Mouse (Mus musculus) heart, embryonic 11.5 days (tissue): ENCODE measurements around the gene B3gnt4. TPM values are rescaled to one million over a fixed set of nuclear protein-coding genes. Genes with fewer than 3 reads are reported as not detected.
"Not testable (repeated sequence)": the region's sequence is repeated elsewhere in the genome, so short reads cannot be mapped to it uniquely, and the experiment has no call there.

Source experiments
- ATAC-seq: fragments of 200-750 bp; cut with Nextera tagmentation; replicated peaks from 2 replicates; pipeline ENCODE4 v1.8.0; 2017; ENCODE audit warnings: moderate library complexity; ENCODE audit not compliant: insufficient number of reproducible peaks, low FRiP score, low TSS enrichment
- H3K27ac ChIP-seq: fragments of 300-500 bp; sonication (generic); 2 replicates; pipeline ENCODE4 v1.5.1; 2014; ENCODE audit warnings: mild to moderate bottlenecking, low read depth, low read length
- H3K27me3 ChIP-seq: fragments of 300-500 bp; sonication (generic); 2 replicates; pipeline ENCODE4 v1.6.1; 2014; ENCODE audit warnings: mild to moderate bottlenecking, low read length, mixed read lengths; ENCODE audit not compliant: control insufficient read depth, insufficient read depth
- H3K36me3 ChIP-seq: fragments of 300-500 bp; sonication (generic); 2 replicates; pipeline ENCODE4 v1.6.1; 2014; ENCODE audit warnings: mild to moderate bottlenecking, low read length, moderate library complexity, mixed read lengths; ENCODE audit not compliant: control insufficient read depth, insufficient read depth
- H3K4me1 ChIP-seq: fragments of 300-500 bp; sonication (generic); 2 replicates; pipeline ENCODE4 v1.6.1; 2014; ENCODE audit warnings: low read length; ENCODE audit not compliant: control insufficient read depth, insufficient read depth
- H3K4me2 ChIP-seq: fragments of 300-500 bp; sonication (generic); 2 replicates; pipeline ENCODE4 v1.6.1; 2014; ENCODE audit warnings: mild to moderate bottlenecking, moderate library complexity
- H3K4me3 ChIP-seq: fragments of 300-500 bp; sonication (generic); 2 replicates; pipeline ENCODE4 v1.5.1; 2014; ENCODE audit warnings: low read depth, low read length
- H3K9ac ChIP-seq: fragments of 300-500 bp; sonication (generic); 2 replicates; pipeline ENCODE4 v1.6.1; 2014; ENCODE audit warnings: mild to moderate bottlenecking, low read depth, low read length, moderate library complexity
- H3K9me3 ChIP-seq: fragments of 300-500 bp; sonication (generic); replicated peaks from 2 replicates; pipeline ENCODE4 v1.6.1; 2016; ENCODE audit warnings: low read length; ENCODE audit not compliant: control insufficient read depth
- WGBS: fragments of 180-500 bp; shearing (Covaris S2); extraction: QIAGEN DNeasy Blood & Tissue Kit; methylation state at CpG from one replicate; pipeline ENCODE4 v1.1.7; 2014; ENCODE audit not compliant: insufficient replicate concordance; 5-methylcytosine and 5-hydroxymethylcytosine counted together
- polyA plus RNA-seq: library from polyadenylated mRNA; unstranded; fragments of >200 nt; fragmentation: Nextera tagmentation; extraction: Ambion mirVana; gene quantifications from 2 replicates; pipeline ENCODE4 v1.2.1, GENCODE M21; 2014

Gene B3gnt4
- polyA plus RNA-seq, 1 experiment from 2014 or later, result not detected

- Histone ChIP-seq H3K4me2 (no peak overlapping the region), H3K36me3 (no peaks in the 10 kb centered on the region), H3K9me3 (no peaks in the 10 kb centered on the region), H3K9ac (no peak overlapping the region), H3K4me1 (peaks cover 11% of the 10 kb centered on the region; the same call in 1 of the 2 replicates), H3K27ac (no peak overlapping the region), H3K4me3 (no peak overlapping the region), H3K27me3 (peaks cover 4% of the 10 kb centered on the region; the same call in 1 of the 2 replicates)
- WGBS, result 36% methylated on average over 4 of the region's 4 CpGs
- ATAC-seq, result no peak
These were observed 10.5 kb upstream of the B3gnt4 start for GRCm38 (mm10) chr5:123499717-123500116.

DNA sequence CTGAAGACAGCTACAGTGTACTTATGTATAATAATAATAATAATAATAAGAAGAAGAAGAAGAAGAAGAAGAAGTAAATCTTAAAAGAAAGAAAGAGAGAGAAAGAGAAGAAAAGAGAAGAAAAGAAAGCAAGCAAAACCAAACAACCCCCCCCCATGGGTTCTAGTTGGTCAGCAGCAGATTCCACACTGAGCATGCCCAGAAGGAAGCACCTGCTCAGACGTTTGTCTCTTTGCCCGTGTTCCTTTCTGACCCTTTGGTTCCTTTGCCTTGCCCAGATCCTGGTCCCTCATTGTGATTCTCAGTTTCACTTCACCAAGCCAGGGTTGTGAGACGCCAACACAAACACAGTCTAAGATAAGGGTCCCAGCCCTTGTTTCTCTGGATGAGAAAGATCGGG, 8.3 kb upstream of the B3gnt4 start:
- Histone ChIP-seq H3K27me3 (peaks cover 14% of the 10 kb centered on the region), H3K27ac (no peak overlapping the region), H3K4me3 (no peak overlapping the region), H3K36me3 (no peaks in the 10 kb centered on the region), H3K4me2 (no peak overlapping the region), H3K4me1 (peaks cover 11% of the 10 kb centered on the region; the same call in 1 of the 2 replicates), H3K9me3 (no peaks in the 10 kb centered on the region), H3K9ac (no peak overlapping the region)
- ATAC-seq, result no peak
- 73% methylated on average over 4 of the region's 4 CpGs for WGBS

DNA sequence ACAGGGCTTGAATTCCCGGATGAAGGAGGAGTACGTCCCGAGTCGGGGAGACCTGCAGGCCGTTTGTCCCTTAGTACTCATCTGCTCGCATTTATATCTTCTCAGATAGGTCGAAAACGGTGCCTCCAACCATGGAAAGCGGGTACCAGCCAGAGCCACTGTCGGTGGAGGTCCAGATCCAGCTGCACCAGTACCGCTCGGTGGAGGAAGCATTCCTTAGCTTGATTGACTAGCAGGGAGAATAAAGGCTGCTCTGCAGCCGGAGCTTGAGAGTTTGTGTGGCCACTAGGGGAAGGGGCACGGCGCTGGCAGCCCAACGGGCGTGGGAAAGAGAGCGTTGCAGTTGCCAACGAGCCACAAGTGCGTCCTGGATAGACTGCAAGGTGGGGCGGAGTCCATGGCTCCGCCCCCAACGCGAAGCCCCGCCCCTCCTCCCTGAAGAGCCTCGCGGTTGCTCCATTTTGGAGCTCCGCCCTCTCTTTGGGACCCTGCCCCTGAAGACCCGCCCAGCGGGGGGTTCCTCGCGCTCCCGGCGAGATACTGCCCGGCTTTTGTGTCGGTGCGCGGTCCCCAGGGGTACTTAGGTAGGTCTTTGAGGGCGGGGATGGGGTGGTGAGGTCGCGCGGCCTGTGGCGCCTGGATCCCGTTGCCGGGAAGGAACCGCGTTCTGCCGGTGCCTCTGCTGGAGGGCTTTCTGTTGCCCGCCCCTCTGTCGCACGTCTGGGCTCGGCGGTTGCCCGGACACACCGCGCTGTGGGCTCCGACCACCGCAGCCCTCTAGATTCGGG, 2.1 kb upstream of the B3gnt4 start:
- Histone ChIP-seq H3K9me3 (no peaks in the 10 kb centered on the region), H3K27ac (no peak overlapping the region), H3K4me1 (peaks cover 7% of the 10 kb centered on the region; the same call in 1 of the 2 replicates), H3K9ac (peak overlapping the region; percentile 7; the same call in 1 of the 2 replicates), H3K36me3 (peaks cover 7% of the 10 kb centered on the region; the same call in 1 of the 2 replicates), H3K27me3 (peaks cover 39% of the 10 kb centered on the region), H3K4me2 (peak overlapping the region; percentile 87), H3K4me3 (peak overlapping the region; percentile 58)
- WGBS, result 1% methylated on average over 58 of the region's 59 CpGs
- ATAC-seq, result peak; percentile 84; the same call in 1 of the 2 replicates

GRCm38 (mm10) chr5:123508921-123509320, 1.3 kb upstream of the B3gnt4 start:
- 8% methylated on average over 12 of the region's 12 CpGs for WGBS
- H3K4me2 ChIP-seq, result peak overlapping the region; percentile 87
- H3K36me3 ChIP-seq, result peaks cover 7% of the 10 kb centered on the region; the same call in 1 of the 2 replicates
- peak overlapping the region; percentile 7; the same call in 1 of the 2 replicates for H3K9ac ChIP-seq
- H3K27me3 ChIP-seq, result peaks cover 39% of the 10 kb centered on the region
- no peak overlapping the region for H3K27ac ChIP-seq
- ATAC-seq, result no peak
- H3K4me3 ChIP-seq, result peak overlapping the region; percentile 58
- H3K9me3 ChIP-seq, result no peaks in the 10 kb centered on the region
- peaks cover 7% of the 10 kb centered on the region; the same call in 1 of the 2 replicates for H3K4me1 ChIP-seq

DNA sequence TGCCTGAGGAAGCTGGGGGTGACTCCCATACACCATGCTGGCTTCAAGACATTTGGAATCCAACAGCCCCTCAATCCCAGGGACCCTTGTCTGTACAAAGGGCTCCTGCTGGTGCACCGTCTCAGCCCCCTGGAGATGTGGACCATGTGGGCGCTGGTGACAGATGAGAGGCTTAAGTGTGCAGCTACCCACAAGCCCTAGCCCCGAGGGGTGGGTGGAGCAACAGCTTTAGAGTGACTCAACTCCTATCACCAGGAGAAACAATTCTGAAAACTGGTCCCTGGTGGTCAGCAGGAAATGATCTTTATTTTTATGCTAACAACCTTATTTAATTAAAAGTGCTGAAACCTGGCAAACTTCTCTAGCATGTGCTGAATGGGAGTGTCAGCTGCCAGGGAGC, 1.2 kb downstream of the B3gnt4 start:
- not testable (repeated sequence) for H3K9ac ChIP-seq, H3K4me2 ChIP-seq, H3K27ac ChIP-seq, H3K36me3 ChIP-seq, H3K4me3 ChIP-seq, ATAC-seq, H3K4me1 ChIP-seq, H3K9me3 ChIP-seq
- 75% methylated on average over 3 of the region's 3 CpGs for WGBS
- peaks cover 28% of the 10 kb centered on the region for H3K27me3 ChIP-seq

GRCm38 (mm10) chr5:123512102-123512501, 1.8 kb downstream of the B3gnt4 start:
- no peak overlapping the region for H3K27ac ChIP-seq
- no peak overlapping the region for H3K4me3 ChIP-seq
- peaks cover 23% of the 10 kb centered on the region for H3K27me3 ChIP-seq
- H3K4me1 ChIP-seq, result peaks cover 7% of the 10 kb centered on the region; the same call in 1 of the 2 replicates
- 71% methylated on average over 3 of the region's 3 CpGs for whole genome bisulfite sequencing
- no peak overlapping the region for H3K9ac ChIP-seq
- no peaks in the 10 kb centered on the region for H3K9me3 ChIP-seq
- no peak overlapping the region for H3K4me2 ChIP-seq
- peaks cover 10% of the 10 kb centered on the region; the same call in 1 of the 2 replicates for H3K36me3 ChIP-seq
- ATAC-seq, result no peak

DNA sequence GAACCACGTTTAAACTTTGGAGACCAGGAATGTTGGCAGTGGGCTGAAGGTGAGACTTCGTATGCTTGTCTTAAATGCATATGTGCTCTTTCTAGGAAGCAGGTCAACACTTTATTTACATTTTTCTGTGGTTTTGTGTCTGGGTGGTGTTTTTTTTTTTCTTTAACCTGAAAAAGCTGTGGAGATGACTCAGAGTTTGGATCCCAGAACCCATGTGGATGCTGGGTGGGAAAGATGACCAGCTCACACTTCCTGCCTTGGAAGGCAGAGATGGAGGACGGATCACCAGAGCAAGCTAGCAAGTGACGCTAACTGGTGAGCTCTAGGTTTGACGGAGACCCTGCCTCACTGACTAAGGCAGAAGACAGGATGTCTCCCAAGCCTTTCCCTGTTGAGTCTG, 4.6 kb downstream of the B3gnt4 start:
- WGBS, result 83% methylated on average over 5 of the region's 5 CpGs
- no peak overlapping the region for H3K4me3 ChIP-seq
- no peak for ATAC-seq
- no peaks in the 10 kb centered on the region for H3K9me3 ChIP-seq
- H3K36me3 ChIP-seq, result peaks cover 13% of the 10 kb centered on the region; the same call in 1 of the 2 replicates
- no peak overlapping the region for H3K9ac ChIP-seq
- no peak overlapping the region for H3K4me2 ChIP-seq
- no peaks in the 10 kb centered on the region for H3K4me1 ChIP-seq
- no peak overlapping the region for H3K27ac ChIP-seq
- peaks cover 8% of the 10 kb centered on the region; the same call in 1 of the 2 replicates for H3K27me3 ChIP-seq

GRCm38 (mm10) chr5:123520666-123521065, 10.4 kb downstream of the B3gnt4 start:
- Histone ChIP-seq H3K27me3 (no peaks in the 10 kb centered on the region), H3K4me2 (no peak overlapping the region), H3K4me3 (no peak overlapping the region), H3K36me3 (peaks cover 8% of the 10 kb centered on the region; the same call in 1 of the 2 replicates), H3K4me1 (peaks cover 12% of the 10 kb centered on the region), H3K9ac (no peak overlapping the region), H3K9me3 (no peaks in the 10 kb centered on the region), H3K27ac (no peak overlapping the region)
- ATAC-seq, result no peak
- WGBS, result 81% methylated on average over 9 of the region's 9 CpGs
